ENCODE assay signal across 13 mouse cellular contexts in genomic region chr3:79576468-79576816, GRCm38 (mm10). TPM values are rescaled to one million over a fixed set of nuclear protein-coding genes. Genes with fewer than 3 reads are reported as not detected.
DNase-seq lines count a peak whose midpoint lies in the region; ATAC-seq lines count a peak whose summit lies in the region.
"Had no signal": no experiment of that assay in that cellular context is flagged by ENCODE, and none has a peak within 500 bp of the region (broad histone marks: within the 10 kb centered on the region; RNA-seq: fewer than 3 reads in every experiment).

No protein-coding gene starts in this region.

- intact Hi-C loops in heart, postnatal 25 days (cut with DNase I), result no loop called here

- H3K9ac ChIP-seq in heart, embryonic 11.5 days (ENCODE audit: low read depth, low read length), result 0 out of 2 replicates have a peak overlapping the region, but pooled peaks have one; percentile 34
- H3K9ac ChIP-seq in liver, embryonic 12.5 days, result no peak overlapping the region
- H3K9ac ChIP-seq in embryonic facial prominence, embryonic 15.5 days, result no peak overlapping the region
- H3K9ac ChIP-seq in liver, embryonic 16.5 days (ENCODE audit: low read depth, low read length), result no peak overlapping the region
- H3K9ac ChIP-seq: neural tube, embryonic 12.5 days had no signal

- H3K27me3 ChIP-seq in heart, embryonic 11.5 days (ENCODE audit: control insufficient read depth, insufficient read depth, low read length), result no peaks in the 10 kb centered on the region
- no peaks in the 10 kb centered on the region for H3K27me3 ChIP-seq in liver, embryonic 12.5 days (replicated peaks)
- no peaks in the 10 kb centered on the region for H3K27me3 ChIP-seq in embryonic facial prominence, embryonic 15.5 days
- no peaks in the 10 kb centered on the region for H3K27me3 ChIP-seq in liver, embryonic 16.5 days (ENCODE audit: control insufficient read depth, insufficient read depth, low read depth, low read length)
- H3K27me3 ChIP-seq: neural tube, embryonic 12.5 days had no signal

- no peak for DNase-seq in heart, postnatal 25 days (ENCODE audit: low spot score)
- DNase-seq in liver, result no peak
- no peak for DNase-seq in spleen, postnatal 36 days (ENCODE audit: low spot score in 2 of 2)
- DNase-seq in spleen, postnatal 10 days (ENCODE audit: low spot score in 2 of 2), result no peak
- DNase-seq: cerebellum, adult 8-10 months; gastrocnemius, postnatal 14 days; right cerebral cortex, postnatal 14 days had no signal

- no peak overlapping the region for H3K27ac ChIP-seq in heart, embryonic 11.5 days (ENCODE audit: low read depth, low read length)
- no peak overlapping the region for H3K27ac ChIP-seq in liver, embryonic 12.5 days
- H3K27ac ChIP-seq in embryonic facial prominence, embryonic 15.5 days (replicated peaks), result no peak overlapping the region
- peak overlapping the region; percentile 41 for H3K27ac ChIP-seq in liver, embryonic 16.5 days (ENCODE audit: low read length)
- H3K27ac ChIP-seq: macrophage; neural tube, embryonic 12.5 days had no signal

- no peaks in the 10 kb centered on the region for H3K9me3 ChIP-seq in heart, embryonic 11.5 days (replicated peaks; ENCODE audit: control insufficient read depth, low read length)
- no peaks in the 10 kb centered on the region for H3K9me3 ChIP-seq in liver, embryonic 12.5 days (replicated peaks)
- no peaks in the 10 kb centered on the region for H3K9me3 ChIP-seq in embryonic facial prominence, embryonic 15.5 days (replicated peaks)
- H3K9me3 ChIP-seq in liver, embryonic 16.5 days (replicated peaks; ENCODE audit: control insufficient read depth, low read length), result no peaks in the 10 kb centered on the region
- H3K9me3 ChIP-seq: neural tube, embryonic 12.5 days had no signal

- H3K4me1 ChIP-seq in heart, embryonic 11.5 days (ENCODE audit: control insufficient read depth, insufficient read depth, low read length), result no peaks in the 10 kb centered on the region; the same call in 1 of the 2 replicates
- peaks cover 81% of the 10 kb centered on the region for H3K4me1 ChIP-seq in liver, embryonic 12.5 days
- H3K4me1 ChIP-seq in embryonic facial prominence, embryonic 15.5 days, result 0 out of 2 replicates have a peak, but pooled peaks cover 4% of the 10 kb centered on the region
- H3K4me1 ChIP-seq in liver, embryonic 16.5 days (ENCODE audit: control insufficient read depth, low read depth, low read length), result peaks cover 55% of the 10 kb centered on the region
- H3K4me1 ChIP-seq: neural tube, embryonic 12.5 days had no signal

- H3K4me2 ChIP-seq in heart, embryonic 11.5 days, result peak overlapping the region; percentile 50
- H3K4me2 ChIP-seq in liver, embryonic 12.5 days, result peak overlapping the region; percentile 24; the same call in 1 of the 2 replicates
- peak overlapping the region; percentile 25 for H3K4me2 ChIP-seq in embryonic facial prominence, embryonic 15.5 days (replicated peaks)
- no peak overlapping the region for H3K4me2 ChIP-seq in liver, embryonic 16.5 days (ENCODE audit: low read depth, low read length)
- H3K4me2 ChIP-seq: neural tube, embryonic 12.5 days had no signal

- no peaks in the 10 kb centered on the region for H3K36me3 ChIP-seq in heart, embryonic 11.5 days (ENCODE audit: control insufficient read depth, insufficient read depth, low read length)
- H3K36me3 ChIP-seq in liver, embryonic 12.5 days, result no peaks in the 10 kb centered on the region
- H3K36me3 ChIP-seq in embryonic facial prominence, embryonic 15.5 days, result no peaks in the 10 kb centered on the region
- H3K36me3 ChIP-seq in liver, embryonic 16.5 days (ENCODE audit: control insufficient read depth, insufficient read depth), result no peaks in the 10 kb centered on the region
- H3K36me3 ChIP-seq: neural tube, embryonic 12.5 days had no signal

- no peak for ATAC-seq in heart, embryonic 11.5 days (replicated peaks; ENCODE audit: insufficient number of reproducible peaks, low FRiP score, low TSS enrichment)
- no peak for ATAC-seq in liver, embryonic 12.5 days
- ATAC-seq in embryonic facial prominence, embryonic 15.5 days (ENCODE audit: insufficient number of reproducible peaks, low FRiP score, low TSS enrichment, low read depth), result no peak
- no peak for ATAC-seq in liver, embryonic 16.5 days (ENCODE audit: low read depth)

- 0 out of 2 replicates have a peak overlapping the region, but pooled peaks have one; percentile 2 for H3K4me3 ChIP-seq in heart, embryonic 11.5 days (ENCODE audit: low read depth, low read length)
- no peak overlapping the region for H3K4me3 ChIP-seq in liver, embryonic 12.5 days
- no peak overlapping the region for H3K4me3 ChIP-seq in embryonic facial prominence, embryonic 15.5 days (replicated peaks)
- H3K4me3 ChIP-seq in liver, embryonic 16.5 days (ENCODE audit: low read depth, low read length), result no peak overlapping the region
- H3K4me3 ChIP-seq: neural tube, embryonic 12.5 days had no signal

- WGBS in heart, embryonic 11.5 days (ENCODE audit: insufficient replicate concordance), result 4% methylated on average over 3 of the region's 3 CpGs
- 11% methylated on average over 3 of the region's 3 CpGs for whole genome bisulfite sequencing in liver, embryonic 12.5 days (ENCODE audit: insufficient replicate concordance)
- 18% methylated on average over 3 of the region's 3 CpGs for WGBS in embryonic facial prominence, embryonic 15.5 days
- 30% methylated on average over 3 of the region's 3 CpGs for WGBS in liver, embryonic 16.5 days (ENCODE audit: insufficient replicate concordance)

RNA-seq across cellular contexts. Expression of gene Fnip2, which starts 8.8 kb away (rescaled TPM):
- polyA plus RNA-seq in heart, embryonic 11.5 days (2014; fragmentation: Nextera tagmentation; extraction: Ambion mirVana), result 5.0 and 6.2 TPM in 2 replicates
- 10 to 100 TPM; 13.7 to 15.6 TPM for total RNA-seq in heart, postnatal 25 days (2021)
- 8.0 and 8.3 TPM in 2 replicates for polyA plus RNA-seq in liver, embryonic 12.5 days (2016; fragmentation: Nextera tagmentation; extraction: Ambion mirVana)
- polyA plus RNA-seq in embryonic facial prominence, embryonic 15.5 days (2015; fragmentation: Nextera tagmentation; extraction: Ambion mirVana), result 3.5 and 3.7 TPM in 2 replicates
- polyA plus RNA-seq in liver, embryonic 16.5 days (2015; fragmentation: Nextera tagmentation; extraction: Ambion mirVana), result 3.2 and 3.5 TPM in 2 replicates

RNA-seq across cellular contexts. Expression of gene Ppid, which starts 14.7 kb away (rescaled TPM):
- 130 and 133 TPM in 2 replicates for polyA plus RNA-seq in heart, embryonic 11.5 days (2014; fragmentation: Nextera tagmentation; extraction: Ambion mirVana)
- 10 to 100 TPM; 39.2 to 41.7 TPM for total RNA-seq in heart, postnatal 25 days (2021)
- 208 and 214 TPM in 2 replicates for polyA plus RNA-seq in liver, embryonic 12.5 days (2016; fragmentation: Nextera tagmentation; extraction: Ambion mirVana)
- polyA plus RNA-seq in embryonic facial prominence, embryonic 15.5 days (2015; fragmentation: Nextera tagmentation; extraction: Ambion mirVana), result 148 and 158 TPM in 2 replicates
- 67.7 and 82.3 TPM in 2 replicates for polyA plus RNA-seq in liver, embryonic 16.5 days (2015; fragmentation: Nextera tagmentation; extraction: Ambion mirVana)

RNA-seq across cellular contexts. Expression of gene 4930579G24Rik, which starts 52.4 kb away (rescaled TPM):
- 26.1 and 30.1 TPM in 2 replicates for polyA plus RNA-seq in heart, embryonic 11.5 days (2014; fragmentation: Nextera tagmentation; extraction: Ambion mirVana)
- total RNA-seq in heart, postnatal 25 days (2021), result 1 to 10 TPM; 1.7 TPM
- polyA plus RNA-seq in liver, embryonic 12.5 days (2016; fragmentation: Nextera tagmentation; extraction: Ambion mirVana), result 23.7 and 23.8 TPM in 2 replicates
- 31.9 and 34.8 TPM in 2 replicates for polyA plus RNA-seq in embryonic facial prominence, embryonic 15.5 days (2015; fragmentation: Nextera tagmentation; extraction: Ambion mirVana)
- polyA plus RNA-seq in liver, embryonic 16.5 days (2015; fragmentation: Nextera tagmentation; extraction: Ambion mirVana), result 13.1 and 17.5 TPM in 2 replicates

RNA-seq across cellular contexts. Expression of gene Etfdh, which starts 52.9 kb away (rescaled TPM):
- 124 and 141 TPM in 2 replicates for polyA plus RNA-seq in heart, embryonic 11.5 days (2014; fragmentation: Nextera tagmentation; extraction: Ambion mirVana)
- 100 to 1,000 TPM; 492 to 526 TPM for total RNA-seq in heart, postnatal 25 days (2021)
- 39.2 and 41.1 TPM in 2 replicates for polyA plus RNA-seq in liver, embryonic 12.5 days (2016; fragmentation: Nextera tagmentation; extraction: Ambion mirVana)
- 49.2 and 54.6 TPM in 2 replicates for polyA plus RNA-seq in embryonic facial prominence, embryonic 15.5 days (2015; fragmentation: Nextera tagmentation; extraction: Ambion mirVana)
- polyA plus RNA-seq in liver, embryonic 16.5 days (2015; fragmentation: Nextera tagmentation; extraction: Ambion mirVana), result 55.0 and 56.8 TPM in 2 replicates
